Mouse (Mus musculus) T-helper 1 cell (primary cell): ENCODE results near the gene Nrl.

ENCODE experiments used
- in situ Hi-C: fragments of 300-600 bp; cut with MboI, MseI; formaldehyde crosslinking; loops from one replicate; pipeline ENCODE4 v1.15.1; 2025; ENCODE audit warnings: high pct_unique_total_duplicates

Nrl gene

DNA sequence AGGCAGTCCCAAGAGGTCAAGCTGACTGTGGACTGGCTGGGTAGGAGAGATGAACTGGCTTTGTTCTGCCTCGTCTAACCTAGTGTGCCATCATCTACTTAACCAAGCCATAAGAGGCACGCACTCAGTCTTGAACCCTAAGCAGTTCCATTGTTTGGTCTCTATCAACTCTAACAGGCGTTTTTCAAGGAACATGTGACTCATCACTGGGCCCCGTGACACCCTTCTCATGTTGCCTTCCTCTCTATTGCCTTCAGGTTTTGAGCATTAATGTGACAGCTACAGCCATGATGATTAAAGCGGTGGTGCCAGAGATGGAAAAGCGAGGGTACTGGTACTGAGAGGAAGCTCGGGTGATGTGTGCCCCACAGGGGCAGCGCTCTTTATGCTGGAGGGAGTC, 37.9 kb downstream of the Nrl start:
- in situ Hi-C loops = no loop called here

DNA sequence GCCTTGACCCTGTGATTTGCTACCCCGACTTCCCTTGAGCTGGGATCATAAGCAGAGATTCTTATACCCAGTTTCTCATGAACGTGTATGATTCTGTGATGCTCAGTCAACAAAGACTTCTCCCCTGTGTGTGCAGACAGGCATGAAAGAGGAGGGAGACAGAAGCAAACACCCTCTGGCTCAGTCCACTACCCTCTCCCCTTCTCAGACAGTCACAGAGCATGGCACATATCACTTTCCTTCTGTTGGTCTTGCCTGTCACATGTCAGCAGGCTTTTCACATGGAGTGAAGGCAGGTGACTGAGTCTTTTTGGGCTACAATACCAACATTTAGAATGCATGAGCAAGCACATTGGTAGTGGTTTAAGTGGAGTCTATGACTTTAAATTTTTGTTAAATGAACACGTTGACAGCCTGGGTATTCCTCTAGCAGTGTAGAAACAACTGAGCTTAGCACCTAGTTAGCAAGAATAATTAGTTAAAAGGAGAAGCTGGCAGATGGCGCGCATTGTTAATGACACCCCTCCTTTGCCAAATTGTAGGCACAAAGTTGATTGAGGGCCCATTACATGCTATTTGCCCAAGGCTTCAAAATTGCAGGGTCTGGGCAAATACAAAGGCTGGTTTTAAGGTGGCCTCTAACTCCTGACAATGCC, 40.2 kb downstream of the Nrl start:
- in situ Hi-C loops = no loop called here

DNA sequence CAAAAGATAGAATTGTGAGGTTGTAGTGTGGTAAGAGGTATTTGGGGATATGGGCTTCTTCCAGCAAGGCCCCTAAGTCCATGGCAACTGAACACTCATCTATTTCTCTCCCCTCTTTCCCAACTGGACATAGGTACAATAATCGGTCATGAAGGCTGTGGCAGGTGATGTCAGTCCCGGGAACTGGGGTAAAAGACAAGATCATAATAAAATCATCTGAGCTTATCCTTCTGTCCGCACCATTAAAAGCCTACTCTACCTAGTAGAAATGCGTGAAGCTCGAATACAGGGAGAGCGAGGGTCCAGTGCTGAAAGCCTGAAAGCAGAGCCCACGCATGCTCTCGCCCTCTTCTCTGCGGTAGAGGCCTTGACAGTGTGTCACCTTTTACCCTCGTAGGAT, 45.2 kb downstream of the Nrl start:
- in situ Hi-C loops = no loop called here

DNA sequence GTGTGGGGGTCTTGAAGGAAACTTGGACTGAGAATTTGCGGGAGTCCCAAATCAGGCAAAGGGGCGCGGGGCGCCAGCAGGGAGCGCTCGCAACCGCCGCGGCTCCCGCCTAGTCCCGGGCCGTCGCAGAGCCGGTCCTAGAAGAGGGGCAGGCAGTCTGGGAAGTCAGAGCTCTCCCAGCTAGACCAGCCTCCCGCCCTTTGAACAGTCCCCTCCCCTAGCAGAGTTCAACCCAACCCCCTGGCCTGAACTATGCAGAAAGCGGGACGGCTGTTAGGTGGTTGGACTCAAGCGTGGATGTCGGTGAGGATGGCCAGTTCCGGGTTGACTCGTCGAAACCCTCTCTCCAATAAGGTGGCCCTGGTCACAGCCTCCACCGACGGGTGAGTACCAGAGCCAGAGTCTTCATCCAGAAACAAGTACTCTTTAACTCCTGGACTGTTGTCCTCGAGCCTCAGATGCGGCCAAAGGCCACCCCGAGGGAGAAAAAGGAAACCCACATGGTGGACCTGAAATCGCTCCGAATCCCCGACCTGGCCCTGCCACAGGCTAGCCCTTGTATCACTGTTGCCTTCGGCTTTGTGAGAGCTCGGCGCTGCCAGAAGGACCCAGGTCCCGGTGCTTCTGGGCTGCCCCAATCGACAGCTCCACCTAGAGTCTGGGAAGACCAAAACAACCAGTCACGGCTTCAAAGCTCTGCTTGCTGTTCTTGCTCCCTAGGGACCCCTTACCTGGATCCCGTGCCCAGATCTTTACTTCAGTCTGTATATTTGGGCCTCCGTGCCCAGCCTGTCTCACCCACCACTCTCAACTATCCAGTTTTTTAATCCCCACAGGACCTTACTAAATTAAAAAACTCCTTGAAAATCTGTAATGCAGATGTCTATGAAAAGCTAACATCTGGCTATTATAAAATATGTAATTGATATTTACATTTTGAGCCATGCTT, 45.9 kb downstream of the Nrl start, which contains the start of gene Dhrs4:
Gene Dhrs4, plus strand, starts transcription at position 108 of the 949 bp plus-strand sequence.
- in situ Hi-C loops = no loop called here

DNA sequence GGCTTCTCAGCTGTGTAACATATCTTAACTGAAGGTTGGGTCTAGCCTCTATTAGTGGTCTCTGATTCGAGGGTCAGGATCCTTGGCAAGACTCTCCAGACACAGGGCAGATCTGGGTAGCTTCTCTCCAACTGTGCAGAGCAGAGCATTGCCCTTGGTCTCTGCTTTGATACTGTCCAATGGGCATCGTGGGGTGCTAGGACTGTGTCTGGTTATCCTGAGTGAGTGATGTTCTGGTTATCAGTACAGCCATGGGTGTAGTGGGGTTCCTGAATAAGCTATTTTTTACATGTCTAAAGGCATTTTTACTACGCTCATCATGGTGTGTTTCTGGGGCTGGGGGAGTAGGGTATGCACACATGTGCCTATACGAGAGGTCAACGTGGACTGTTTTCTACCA, 47.0 kb downstream of the Nrl start:
- in situ Hi-C loops = no loop called here

DNA sequence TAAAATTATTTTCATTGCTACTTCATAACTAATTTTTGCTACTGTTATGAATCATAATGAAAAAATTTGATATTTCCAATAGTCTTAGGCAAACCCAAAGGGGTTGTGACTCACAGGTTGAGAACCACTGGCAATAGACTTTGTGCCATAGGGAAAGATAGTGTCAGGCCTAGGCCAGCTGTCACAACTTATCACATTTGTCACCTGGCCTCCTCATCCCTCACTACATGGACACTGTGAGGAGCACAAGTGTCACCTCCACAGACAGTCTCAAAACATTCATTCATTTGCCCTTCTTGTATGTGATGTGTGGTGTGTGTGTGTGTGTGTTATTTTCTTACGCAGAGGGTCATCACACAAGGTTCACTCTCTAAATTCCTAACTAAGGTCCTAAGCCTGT, 47.4 kb downstream of the Nrl start:
- in situ Hi-C loops = no loop called here

DNA sequence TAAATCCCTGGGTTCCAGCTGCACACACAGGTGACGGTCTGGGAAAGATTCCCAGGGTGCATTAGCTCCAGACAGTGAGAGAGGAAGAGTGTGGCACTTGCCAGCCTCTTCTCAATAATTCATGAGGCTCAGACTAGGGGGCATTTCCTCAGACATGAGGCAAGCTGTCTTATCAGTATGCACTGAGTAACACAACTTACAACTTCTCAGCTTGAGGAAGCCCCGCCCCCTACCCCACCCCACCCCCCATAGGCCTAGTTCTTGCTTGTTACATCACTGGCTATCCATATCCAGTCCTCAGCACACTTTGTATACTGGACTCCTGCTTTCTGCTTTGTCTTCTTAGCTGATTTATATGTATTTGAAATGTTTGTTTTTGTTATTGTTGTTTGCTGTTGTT, 49.1 kb downstream of the Nrl start:
- in situ Hi-C loops = no loop called here

DNA sequence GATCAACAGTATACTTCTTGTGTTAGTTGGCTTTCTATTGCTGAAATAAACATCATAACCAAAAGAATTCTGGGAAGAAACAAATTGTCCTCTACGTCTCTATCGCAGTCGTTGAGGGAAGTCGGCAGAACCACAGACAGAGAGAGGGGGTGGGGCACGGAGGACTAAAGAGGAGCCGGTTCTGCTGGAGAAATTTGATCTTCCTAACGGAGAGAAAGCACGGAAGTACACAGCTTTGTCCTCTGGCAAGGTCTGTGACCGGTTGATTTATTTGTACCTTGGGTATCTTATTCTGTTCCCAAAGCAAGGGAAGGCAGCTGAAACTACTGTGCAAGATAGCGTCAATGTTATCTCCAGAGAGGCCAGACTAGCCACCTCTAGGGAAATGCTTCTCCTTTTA, 54.0 kb downstream of the Nrl start:
- in situ Hi-C loops = no loop called here

DNA sequence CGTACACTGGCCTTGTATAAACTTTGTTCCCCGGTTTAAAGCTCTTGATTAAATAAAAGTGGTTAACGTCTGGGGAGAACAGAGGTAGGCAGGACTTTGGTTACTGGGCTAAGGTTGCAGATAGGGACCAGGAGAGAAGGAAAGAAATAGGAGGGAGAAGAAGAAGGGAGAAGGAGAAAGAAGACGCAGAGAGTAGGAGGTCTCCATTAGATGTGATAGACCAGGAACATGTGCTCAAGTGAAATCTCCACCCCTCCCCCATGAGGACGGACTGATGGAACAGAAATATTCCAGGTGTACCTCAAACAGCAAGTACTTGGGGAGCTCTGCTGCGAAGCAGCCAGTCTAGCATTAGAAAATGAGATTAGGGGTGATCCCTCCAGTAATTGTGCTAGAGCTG, 55.0 kb downstream of the Nrl start:
- in situ Hi-C loops = no loop called here

DNA sequence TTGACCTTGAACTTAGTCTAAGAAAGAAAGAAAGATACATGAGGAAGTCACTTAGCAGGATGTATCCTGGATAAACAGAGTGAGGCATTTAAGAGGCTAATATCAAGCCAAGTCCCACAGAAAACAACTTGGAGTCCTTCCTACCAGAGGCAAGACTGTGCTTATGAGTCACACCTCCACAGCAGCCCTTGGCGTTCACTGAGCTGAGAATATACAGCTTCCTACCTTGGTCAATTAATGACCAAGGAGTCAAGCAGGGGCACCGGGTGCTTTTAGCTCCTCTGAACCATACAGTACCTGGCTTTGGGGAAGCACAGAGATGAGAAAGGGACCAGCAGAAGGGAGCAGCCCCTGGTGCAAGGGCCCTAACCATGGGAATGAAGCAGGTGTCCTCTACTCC, 55.7 kb downstream of the Nrl start:
- in situ Hi-C loops = no loop called here
